Mouse (Mus musculus) ovary, postnatal 36 days (tissue): ENCODE data around the gene Sp8.

Source experiments
- DNase-seq: peaks from one replicate; pipeline ENCODE4 v3.0.0; 2022; ENCODE audit warnings: low spot score, mixed read lengths

The Sp8 gene

GRCm38 (mm10) chr12:118848496-118849202 is 2.5 kb downstream of the Sp8 start:
- peak; percentile 13 for DNase-seq

DNA sequence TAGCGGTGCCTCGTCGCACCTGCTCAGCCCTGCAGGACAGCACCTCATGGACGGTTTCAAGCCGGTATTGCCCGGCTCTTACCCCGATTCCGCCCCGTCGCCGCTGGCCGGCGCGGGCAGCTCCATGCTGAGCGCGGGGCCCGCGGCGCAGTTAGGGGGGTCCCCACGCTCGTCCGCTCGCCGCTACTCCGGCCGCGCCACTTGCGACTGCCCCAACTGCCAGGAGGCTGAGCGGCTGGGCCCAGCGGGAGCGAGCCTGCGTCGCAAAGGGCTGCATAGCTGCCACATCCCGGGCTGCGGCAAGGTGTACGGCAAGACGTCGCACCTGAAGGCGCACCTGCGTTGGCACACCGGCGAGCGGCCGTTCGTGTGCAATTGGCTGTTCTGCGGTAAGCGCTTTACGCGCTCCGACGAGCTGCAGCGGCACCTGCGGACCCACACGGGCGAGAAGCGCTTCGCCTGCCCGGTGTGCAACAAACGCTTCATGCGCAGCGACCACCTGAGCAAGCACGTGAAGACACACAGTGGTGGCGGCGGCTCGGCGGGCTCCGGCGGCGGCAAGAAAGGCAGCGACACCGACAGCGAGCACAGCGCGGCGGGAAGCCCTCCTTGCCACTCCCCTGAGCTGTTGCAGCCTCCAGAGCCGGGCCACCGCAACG is 3.2 kb downstream of the Sp8 start:
- DNase-seq: peak; percentile 6

- no peak for DNase-seq
Observed at GRCm38 (mm10) chr12:118849996-118850395, 3.9 kb downstream of the Sp8 start.

DNA sequence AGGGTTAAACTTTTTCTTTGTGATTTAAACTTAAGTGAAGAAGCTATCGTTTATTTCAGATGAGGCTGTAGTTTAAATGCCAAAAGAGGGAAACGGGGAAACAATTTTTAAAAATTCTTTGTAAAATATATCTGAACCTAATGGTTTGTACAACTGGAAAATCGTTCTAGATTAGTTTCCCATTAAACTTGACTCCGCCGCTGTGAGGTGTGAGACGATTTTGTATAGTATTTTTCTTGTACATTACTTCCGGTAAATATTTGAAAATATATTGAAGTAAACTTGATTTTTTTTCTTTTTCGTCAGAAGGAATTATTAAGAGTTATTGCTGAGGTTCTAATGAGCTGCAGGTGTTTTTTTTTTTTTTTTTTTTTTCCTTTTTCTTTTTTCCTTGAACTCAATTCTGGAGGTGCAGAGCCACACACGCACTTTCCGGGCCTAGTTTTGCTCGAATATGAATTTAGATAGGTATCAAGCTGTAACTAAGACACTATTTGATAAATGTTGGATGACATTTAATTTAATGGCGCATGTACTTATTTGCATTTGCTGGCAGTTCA is 4.8 kb downstream of the Sp8 start:
- no peak for DNase-seq

DNA sequence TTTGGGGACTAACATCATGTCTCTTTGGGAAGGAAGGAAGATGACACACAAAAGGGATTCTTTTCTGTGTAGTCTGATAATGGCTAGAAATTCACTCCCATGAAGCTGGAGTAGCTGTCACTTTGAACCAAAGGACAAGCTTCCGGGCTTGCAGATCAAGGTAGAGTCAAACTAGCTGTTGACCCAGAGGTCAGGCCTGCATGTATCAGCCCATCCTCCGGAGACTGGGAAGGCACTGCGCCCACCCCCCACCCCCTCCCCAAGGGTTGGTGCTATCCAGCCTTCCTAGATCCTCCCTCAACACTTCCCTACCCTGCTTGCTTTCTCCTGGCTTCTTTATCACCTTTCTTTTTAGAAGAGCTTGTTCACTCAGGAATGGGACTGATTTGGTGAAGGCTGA is 7.2 kb downstream of the Sp8 start:
- no peak for DNase-seq

GRCm38 (mm10) chr12:118854401-118854800 is 8.3 kb downstream of the Sp8 start:
- no peak for DNase-seq

DNA sequence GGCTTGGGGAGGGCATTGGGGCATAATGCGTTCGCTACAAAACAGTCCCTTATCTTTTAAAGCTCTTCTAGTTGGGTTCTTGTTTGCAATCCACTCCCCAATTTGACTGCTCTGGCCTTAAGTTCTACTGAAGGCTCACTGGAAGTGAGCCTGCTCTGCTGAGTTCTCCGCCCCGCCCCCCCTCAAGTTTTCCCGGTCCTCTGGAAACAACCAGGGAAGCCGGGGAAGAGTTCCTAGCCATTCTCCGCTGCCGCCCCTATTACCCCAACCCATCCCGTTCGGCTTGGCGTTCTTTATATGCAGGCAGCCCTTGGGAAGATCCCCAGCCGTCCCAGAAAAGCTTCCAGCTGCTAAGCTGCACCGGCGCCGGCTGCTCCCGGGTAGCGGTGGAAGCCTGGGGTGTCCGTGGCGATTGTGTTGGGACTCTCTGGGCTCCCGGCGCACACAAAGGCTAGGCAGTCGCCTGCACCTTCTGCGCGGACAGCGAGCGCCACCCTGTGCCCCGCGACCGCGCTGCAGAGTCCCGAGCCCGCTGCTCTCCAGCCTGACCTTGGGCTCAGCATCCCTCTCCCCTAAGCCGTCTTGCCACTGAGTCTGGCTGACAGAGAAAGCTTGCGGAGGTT is 8.8 kb downstream of the Sp8 start:
- peak; percentile 69 for DNase-seq

- DNase-seq: no peak
Observed at GRCm38 (mm10) chr12:118856151-118856550, 10.0 kb downstream of the Sp8 start.

- DNase-seq: no peak
Observed at GRCm38 (mm10) chr12:118872673-118873072, 26.5 kb downstream of the Sp8 start.

DNA sequence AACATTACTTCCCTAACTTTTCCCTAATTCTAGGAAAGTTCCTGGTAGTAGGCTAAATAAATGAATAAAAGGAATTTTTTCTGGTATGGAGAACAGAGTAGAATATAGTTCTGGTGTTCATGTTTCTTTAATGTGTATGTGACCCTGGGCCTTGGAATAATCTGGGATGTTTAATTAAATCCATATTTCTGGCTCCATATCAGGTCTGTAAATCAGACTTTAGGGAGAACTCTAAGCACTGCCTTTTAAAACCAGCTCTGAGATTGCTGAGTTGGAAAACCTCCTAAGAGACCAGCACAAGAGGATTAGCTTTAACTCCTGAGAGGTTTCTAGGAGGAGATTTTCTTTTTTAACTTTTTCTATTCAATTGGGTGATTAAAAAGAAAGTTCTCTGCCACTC is 36.7 kb downstream of the Sp8 start:
- no peak for DNase-seq

DNA sequence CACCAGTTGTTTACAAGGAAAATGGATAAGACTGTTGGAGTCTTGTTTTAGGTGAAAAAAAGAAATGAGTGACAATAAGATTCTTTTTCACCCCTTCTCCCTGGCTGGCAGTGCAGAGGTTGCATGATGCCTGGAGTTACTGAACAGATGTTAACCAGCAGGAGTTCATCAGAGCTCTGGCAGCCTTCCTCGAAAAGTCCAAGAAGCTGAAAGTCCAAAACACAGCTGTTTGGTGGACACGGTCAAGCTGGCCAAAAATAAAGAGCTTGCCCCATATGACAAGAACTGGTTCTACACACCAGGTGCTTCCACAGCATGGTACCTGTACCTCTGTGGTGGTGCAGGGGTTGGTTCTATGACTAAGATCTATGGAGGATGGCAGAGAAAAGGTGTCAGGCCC is 41.8 kb downstream of the Sp8 start:
- DNase-seq: peak; percentile 3
